Mouse (Mus musculus): ENCODE measurements at regions not wholly inside any gene's neighbourhood (a gene's known extent, or its start where the extent isn't known, plus 50 kb on each side); places are given as distances from the start of the nearest gene placed in this dataset.

GRCm38 (mm10) chr3:147919146-147919545, 1067.0 kb downstream of the Ttll7 start:
- intact Hi-C loops (cut with DNase I), result no loop called here
- H3K4me3 ChIP-seq, result no peak overlapping the region
- TF ChIP-seq CTCF (IDR thresholded peaks at IDR 0.05), result no peak
- DNase-seq, result no peak
- H3K27ac ChIP-seq, result no peak overlapping the region

- intact Hi-C loops (cut with DNase I), result no loop called here
- TF ChIP-seq CTCF (IDR thresholded peaks at IDR 0.05), result no peak
- H3K4me3 ChIP-seq, result no peak overlapping the region
- H3K27ac ChIP-seq, result no peak overlapping the region
- DNase-seq, result no peak
Measured at GRCm38 (mm10) chr3:147896751-147897150, 1044.6 kb downstream of the Ttll7 start.

DNA sequence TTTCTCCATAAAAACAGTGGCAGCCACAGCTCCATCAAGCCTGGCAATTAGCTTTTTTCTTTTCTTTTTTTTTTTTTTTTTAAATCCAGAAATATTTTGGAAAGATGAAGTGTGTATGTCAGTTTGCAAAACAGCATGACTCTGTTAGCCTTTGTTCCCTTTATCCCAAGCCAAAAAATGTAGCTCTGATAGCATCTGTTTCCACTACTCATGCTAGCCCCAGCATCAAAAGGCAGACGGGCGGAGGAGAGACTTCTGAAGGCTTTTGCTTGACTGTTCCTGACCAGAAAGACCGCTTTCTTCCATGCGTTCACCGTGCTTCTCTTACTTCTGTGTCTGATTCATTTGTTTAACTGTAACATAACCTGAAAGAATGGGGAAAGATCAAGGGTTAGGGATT, 1039.5 kb downstream of the Ttll7 start:
- no peak for TF ChIP-seq CTCF (IDR thresholded peaks at IDR 0.05)
- H3K4me3 ChIP-seq, result no peak overlapping the region
- DNase-seq, result no peak
- H3K27ac ChIP-seq, result no peak overlapping the region
- intact Hi-C loops (cut with DNase I), result no loop called here

GRCm38 (mm10) chr3:147886261-147886893, 1034.2 kb downstream of the Ttll7 start:
- intact Hi-C loops (cut with DNase I), result no loop called here
- H3K27ac ChIP-seq, result no peak overlapping the region
- H3K4me3 ChIP-seq, result no peak overlapping the region
- TF ChIP-seq CTCF (IDR thresholded peaks at IDR 0.05), result no peak
- DNase-seq, result no peak

DNA sequence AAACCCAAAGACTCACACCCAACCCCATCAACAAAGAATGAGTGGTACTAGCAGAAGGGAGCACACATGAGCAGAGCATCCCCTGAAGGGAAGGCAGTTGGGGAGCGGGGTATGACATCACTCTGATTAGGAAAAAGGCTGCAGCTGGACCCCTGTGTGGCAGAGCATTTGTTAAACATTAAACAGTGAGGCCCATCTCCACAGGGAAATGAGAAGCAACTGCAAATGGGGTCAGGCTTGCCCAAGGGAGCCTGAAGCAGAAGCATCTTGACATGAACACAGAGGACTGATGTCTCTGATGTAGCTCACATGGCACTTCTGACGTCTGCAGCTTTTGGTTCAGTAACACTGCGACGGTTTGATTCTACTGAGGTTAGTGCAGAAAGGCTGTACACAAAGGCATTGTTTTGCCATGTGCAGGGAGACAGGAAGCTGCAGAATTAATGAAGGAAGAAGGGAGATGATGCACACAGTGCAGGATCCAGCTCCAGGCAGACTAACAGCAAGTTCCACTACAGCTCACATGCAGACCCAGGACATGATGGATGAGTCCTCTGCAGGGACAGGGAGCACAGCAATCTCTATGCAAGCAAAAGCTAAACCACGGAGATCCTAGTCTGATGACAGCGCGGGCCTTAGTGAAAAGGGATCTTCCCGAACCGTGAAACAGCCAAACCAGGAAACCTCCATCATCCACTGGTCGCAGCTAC, 1030.9 kb downstream of the Ttll7 start:
- no peak for DNase-seq
- no peak for TF ChIP-seq CTCF (IDR thresholded peaks at IDR 0.05)
- Histone ChIP-seq H3K27ac (no peak overlapping the region), H3K4me3 (no peak overlapping the region)
- intact Hi-C loops (cut with DNase I), result no loop called here

DNA sequence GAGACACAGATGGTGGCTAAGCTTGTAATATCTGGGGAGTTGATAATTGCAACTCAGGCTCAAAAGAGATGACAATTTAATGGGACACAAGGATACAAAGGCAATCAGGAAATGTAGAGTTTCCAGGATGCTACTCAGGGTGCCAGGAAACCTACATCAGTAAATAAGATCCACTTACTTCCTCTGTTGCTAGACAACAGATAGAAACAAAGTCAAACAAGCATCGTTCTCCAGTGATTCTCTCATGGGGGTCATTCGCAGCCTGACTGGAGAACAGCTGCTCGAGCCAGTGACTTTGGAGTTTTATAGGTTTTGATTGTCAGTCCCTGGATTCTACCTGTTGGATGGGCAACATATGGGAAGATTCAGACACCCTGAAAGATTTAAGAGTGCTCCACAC, 1026.5 kb downstream of the Ttll7 start:
- no peak for DNase-seq

GRCm38 (mm10) chr3:147868281-147868680, 1016.1 kb downstream of the Ttll7 start:
- no peak for DNase-seq
- Histone ChIP-seq H3K4me3 (no peak overlapping the region), H3K27ac (no peak overlapping the region)
- intact Hi-C loops (cut with DNase I), result no loop called here
- no peak for TF ChIP-seq CTCF (IDR thresholded peaks at IDR 0.05)

More for the DNA sequence above, 1026.5 kb downstream of the Ttll7 start:
- intact Hi-C loops (cut with DNase I), result no loop called here
- no peak overlapping the region for H3K27ac ChIP-seq
- H3K4me3 ChIP-seq, result no peak overlapping the region
- no peak for TF ChIP-seq CTCF (IDR thresholded peaks at IDR 0.05)

GRCm38 (mm10) chr3:147853346-147853745, 1001.2 kb downstream of the Ttll7 start:
- no peak for TF ChIP-seq CTCF (IDR thresholded peaks at IDR 0.05)
- H3K27ac ChIP-seq, result no peak overlapping the region
- intact Hi-C loops (cut with DNase I), result no loop called here

GRCm38 (mm10) chr3:147852830-147853229, 1000.7 kb downstream of the Ttll7 start:
- H3K4me3 ChIP-seq, result no peak overlapping the region
- no peak overlapping the region for H3K27ac ChIP-seq
- DNase-seq, result no peak
- intact Hi-C loops (cut with DNase I), result no loop called here
- no peak for TF ChIP-seq CTCF (IDR thresholded peaks at IDR 0.05)

More at GRCm38 (mm10) chr3:147853346-147853745, 1001.2 kb downstream of the Ttll7 start:
- no peak overlapping the region for H3K4me3 ChIP-seq
- no peak for DNase-seq

DNA sequence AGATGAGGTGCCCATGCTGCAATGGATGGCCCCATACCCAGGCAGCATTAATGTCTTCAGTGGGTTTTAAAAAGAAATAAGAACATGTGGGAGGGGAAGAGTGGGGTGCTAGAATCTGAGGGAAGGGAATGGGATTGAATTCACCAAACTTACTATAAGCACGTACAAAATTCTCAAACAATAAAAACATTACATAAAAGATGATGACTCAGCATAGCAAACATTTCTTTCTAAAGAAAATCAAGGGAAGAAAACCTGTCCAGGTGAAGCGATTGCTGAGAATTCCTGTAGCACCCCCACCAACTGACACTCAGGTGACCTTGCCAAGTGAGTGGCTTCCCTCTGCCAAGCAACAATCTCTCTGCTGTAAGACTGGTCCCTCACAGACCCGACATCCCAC, 989.2 kb downstream of the Ttll7 start:
- no peak overlapping the region for H3K4me3 ChIP-seq
- no peak for TF ChIP-seq CTCF (IDR thresholded peaks at IDR 0.05)
- H3K27ac ChIP-seq, result no peak overlapping the region
- DNase-seq, result no peak
- intact Hi-C loops (cut with DNase I), result no loop called here

GRCm38 (mm10) chr3:147838816-147839215, 986.6 kb downstream of the Ttll7 start:
- H3K27ac ChIP-seq, result no peak overlapping the region
- no peak for TF ChIP-seq CTCF (IDR thresholded peaks at IDR 0.05)
- intact Hi-C loops (cut with DNase I), result no loop called here
- no peak overlapping the region for H3K4me3 ChIP-seq
- no peak for DNase-seq

- intact Hi-C loops (cut with DNase I), result no loop called here
- no peak for TF ChIP-seq CTCF (IDR thresholded peaks at IDR 0.05)
- DNase-seq, result no peak
Measured at GRCm38 (mm10) chr3:147835716-147836115, 983.5 kb downstream of the Ttll7 start.

GRCm38 (mm10) chr3:147825337-147825736, 973.2 kb downstream of the Ttll7 start:
- TF ChIP-seq CTCF (IDR thresholded peaks at IDR 0.05), result no peak
- intact Hi-C loops (cut with DNase I), result no loop called here
- no peak for DNase-seq
- Histone ChIP-seq H3K27ac (no peak overlapping the region), H3K4me3 (no peak overlapping the region)

More at GRCm38 (mm10) chr3:147835716-147836115, 983.5 kb downstream of the Ttll7 start:
- H3K27ac ChIP-seq, result no peak overlapping the region
- no peak overlapping the region for H3K4me3 ChIP-seq

GRCm38 (mm10) chr3:147824451-147824850, 972.3 kb downstream of the Ttll7 start:
- no peak overlapping the region for H3K27ac ChIP-seq
- DNase-seq, result no peak
- TF ChIP-seq CTCF (IDR thresholded peaks at IDR 0.05), result no peak
- intact Hi-C loops (cut with DNase I), result no loop called here
- no peak overlapping the region for H3K4me3 ChIP-seq

Measured in gastrocnemius, adult 2 months (tissue).